Mouse (Mus musculus): ENCODE data around the gene Fcgrt. TPM values are rescaled to one million over a fixed set of nuclear protein-coding genes. Genes with fewer than 3 reads are reported as not detected.
"Not testable (repeated sequence)": the region's sequence is repeated elsewhere in the genome, so short reads cannot be mapped to it uniquely, and the experiment has no call there.

Gene Fcgrt
- total and polyA plus RNA-seq, 3 experiments: 84.8 to 186 (median 154) TPM

DNA sequence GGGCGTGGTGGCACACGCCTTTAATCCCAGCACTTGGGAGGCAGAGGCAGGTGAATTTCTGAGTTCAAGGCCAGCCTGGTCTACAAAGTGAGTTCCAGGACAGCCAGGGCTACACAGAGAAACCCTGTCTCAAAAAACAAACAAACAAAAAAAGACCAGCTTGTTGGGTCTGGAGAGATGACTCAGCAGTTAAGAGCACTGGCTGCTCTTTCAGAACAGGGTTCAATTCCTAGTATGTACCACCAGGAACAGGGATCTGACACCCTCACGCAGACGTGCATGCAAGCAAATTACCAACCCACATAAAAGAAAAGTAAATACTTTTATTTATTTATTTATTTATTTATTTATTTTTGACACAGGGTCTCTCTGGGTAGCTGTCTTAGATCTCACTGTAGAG, 6.4 kb upstream of the Fcgrt start:
- DNase-seq: not testable (repeated sequence)

DNA sequence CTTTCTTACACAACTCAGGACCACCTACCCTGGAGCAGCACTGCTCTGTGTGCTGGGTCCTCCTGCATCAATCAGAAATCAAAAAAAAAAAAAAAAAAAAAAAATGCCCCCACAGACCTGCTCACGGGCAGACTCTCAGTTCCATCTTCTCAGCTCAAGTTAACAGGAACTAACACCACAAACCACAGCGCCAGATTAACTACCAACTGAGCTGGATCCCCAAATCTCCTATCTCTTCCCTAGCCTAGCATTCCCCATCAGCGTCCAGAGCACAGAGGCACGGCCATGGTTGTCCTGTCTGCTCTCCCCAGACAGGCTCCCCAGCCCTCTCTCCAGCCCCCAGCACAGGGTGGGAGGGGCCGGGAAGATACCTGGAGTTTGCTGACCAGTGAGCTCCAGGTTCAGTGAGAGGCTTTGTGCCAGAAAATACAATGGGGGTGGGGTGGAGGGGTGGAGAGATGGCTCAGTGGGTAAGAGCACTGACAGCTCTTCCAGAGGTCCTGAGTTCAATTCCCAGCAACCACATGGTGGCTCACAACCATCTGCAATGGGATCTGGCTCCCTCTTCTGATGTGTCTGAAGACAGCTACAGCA, 3.5 kb upstream of the Fcgrt start:
- DNase-seq: no peak

DNA sequence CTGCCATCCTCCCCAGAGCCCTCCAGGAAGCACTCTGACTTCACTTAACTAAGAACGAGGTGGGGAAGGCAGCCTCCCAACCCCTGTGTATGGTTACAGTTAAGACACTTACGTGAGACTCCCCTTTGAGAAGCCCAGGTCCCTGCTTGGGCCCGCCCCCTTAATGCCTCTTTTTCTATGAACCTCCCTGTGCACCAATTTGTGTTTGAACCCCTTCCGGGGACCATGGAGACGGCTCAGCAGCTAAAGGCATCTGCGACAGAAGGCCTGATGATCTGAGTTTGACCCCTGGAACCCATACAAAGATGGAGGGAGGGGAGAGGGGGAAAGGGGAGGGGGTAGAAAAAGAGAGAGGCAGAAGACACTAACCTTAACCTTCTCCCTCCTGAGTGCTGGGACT, 2.8 kb upstream of the Fcgrt start:
- DNase-seq: no peak

DNA sequence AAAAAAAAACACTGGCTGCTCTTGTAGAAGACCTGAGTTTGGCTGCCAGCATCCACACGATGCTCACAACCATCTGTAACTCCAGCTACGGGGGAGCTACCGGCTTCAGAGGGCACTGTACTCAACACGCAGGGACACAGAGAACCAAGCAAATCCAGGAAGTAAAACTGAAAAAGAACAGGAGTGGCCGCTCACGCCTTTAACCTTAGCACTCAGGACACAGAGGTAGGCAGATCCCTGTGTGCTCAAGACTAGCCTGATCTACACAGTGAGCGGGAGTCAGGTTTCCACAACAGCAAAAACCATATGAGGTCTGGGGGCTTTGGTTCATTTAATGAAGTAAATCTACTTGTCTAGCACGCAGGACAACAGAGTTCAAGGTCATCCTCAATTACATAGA, 1.8 kb upstream of the Fcgrt start:
- no peak for DNase-seq

DNA sequence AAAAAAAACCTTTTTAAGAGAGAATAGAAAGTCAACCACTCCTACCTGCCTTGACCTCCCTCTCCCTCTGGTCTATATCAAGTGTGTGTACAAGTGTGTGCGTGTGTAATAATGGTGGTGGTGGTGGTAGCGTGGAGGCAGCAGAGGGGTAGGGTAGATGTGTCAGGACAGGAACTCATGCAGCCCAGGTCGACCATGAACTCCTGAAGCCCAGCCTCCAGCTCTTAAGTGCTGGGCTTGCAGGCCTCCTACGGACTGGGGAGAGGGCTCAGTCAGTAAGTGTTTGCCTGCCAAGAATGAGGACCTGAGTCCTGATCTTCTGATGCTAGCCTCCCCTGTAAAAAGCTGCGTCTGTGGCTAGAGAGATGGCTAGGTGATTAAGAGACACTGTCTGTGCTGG, 1.3 kb upstream of the Fcgrt start:
- DNase-seq: no peak

DNA sequence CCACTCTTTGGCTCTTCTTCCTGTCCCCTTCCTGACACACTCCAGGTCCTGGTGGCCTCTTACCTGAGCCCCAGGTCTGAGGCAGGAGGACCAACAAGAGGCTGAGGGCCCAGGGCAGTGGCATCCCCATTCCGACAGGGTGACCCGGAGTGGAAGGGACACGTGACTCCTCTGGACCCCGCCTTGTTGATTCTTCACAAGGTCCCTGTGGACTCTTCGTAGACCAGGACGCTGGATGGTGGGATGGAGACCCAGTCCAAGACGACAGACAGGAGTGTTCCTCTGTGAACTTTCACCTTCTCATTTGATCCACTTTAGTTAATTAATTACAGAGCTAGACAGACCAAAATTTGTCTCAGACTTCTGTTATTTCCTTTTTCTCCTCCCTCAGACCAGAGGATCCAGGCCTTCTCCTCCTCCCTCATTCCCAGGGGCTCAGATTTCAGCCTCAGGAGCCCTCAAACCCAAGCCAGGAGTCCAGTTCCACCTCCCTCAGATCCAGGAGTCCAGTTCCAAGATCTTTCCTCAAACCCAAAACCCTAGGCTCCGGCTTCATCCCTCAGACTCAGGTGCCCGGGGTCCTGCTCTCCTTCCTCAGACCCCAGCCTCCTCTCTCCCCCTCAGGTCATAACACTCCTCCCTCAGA, 588 bp downstream of the Fcgrt start:
- DNase-seq: peak; percentile 44

DNA sequence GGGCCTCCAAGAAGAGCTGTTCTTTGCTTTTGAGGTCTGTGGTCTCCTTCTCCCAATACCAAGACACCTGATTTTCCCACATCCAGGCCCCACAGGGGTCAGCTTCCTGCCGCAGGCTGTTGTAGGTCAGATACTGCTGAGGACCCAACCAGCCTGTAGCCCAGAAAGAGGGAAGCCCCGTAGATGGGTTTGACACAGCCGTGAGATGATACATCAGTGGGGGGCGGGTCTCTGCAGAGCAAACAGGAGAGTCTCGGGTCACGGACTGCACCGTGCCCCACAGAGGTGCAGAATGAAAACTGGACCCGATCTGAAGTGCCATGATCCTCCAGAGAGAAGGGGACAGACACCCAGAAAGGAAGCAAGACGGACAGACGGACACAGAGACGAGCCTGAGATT, 1.2 kb downstream of the Fcgrt start:
- no peak for DNase-seq

DNA sequence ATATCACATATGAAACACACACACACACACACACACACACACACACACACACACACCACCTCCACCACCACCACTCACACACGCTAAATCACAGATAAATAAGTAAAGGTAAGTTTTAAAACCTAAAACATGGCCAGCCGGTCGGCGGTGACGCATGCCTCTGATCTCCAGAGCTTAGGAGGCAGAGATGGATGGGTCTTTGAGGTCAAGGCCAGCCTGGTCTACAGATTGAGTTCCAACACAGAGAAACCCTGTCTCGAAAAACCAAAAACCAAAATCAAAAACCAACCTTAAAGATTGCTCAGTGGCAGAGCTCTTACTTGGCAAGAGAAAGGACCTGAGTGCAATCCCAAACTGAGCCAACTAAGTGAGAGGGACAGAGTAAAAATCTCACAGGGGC, 3.6 kb downstream of the Fcgrt start:
- peak; percentile 72 for DNase-seq

DNA sequence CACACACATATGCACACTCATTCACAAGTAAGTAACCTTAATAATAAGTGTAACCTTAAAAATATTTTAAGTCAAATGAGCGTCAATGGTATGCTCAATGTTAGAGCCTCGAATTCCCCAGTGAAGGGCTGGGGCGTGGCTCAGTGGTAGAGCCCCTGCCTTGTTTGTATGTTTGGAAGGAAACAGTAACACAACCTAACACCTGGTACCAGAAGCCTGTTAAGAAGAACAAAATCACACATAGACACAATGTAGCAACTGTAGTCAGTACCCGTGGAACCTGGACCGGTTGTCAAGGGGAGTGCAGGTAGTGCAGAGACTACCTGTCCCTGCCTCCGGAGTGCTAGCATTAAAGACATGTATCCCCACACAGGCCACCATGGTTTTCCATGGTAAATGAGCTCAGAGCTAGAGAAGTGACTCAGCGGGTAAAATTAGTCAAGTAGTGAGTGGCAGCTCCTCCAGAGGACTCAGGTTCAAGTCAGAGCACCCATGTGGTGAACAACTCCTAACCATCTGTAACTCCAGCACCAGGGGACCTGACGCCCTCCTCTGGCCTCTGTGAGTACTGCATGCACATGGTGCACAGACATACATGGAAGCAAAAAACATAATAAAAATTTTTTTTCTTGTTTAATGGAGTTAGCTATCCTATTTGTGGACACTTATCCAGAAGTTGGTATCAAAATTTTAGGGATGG, 5.0 kb downstream of the Fcgrt start:
- DNase-seq: no peak

DNA sequence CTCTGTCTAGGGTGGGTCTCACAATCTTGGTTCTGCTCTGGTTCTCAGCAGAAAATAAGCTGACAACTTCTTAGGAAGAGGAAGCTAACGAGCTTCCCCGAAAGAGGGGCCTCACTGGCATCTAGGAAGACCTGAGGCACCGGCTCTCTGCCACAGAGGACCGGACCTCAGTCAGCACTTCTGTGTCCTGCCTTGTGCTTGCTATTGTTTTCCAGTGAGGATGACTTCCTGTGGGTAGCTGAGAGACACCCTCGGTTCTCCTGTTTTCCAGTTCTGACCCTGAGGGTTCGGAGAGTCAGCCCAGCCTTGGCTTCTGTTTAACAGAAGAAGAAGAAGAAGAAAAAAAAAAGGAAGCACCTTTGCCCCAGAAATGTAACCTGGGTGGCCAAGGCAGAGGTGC, 6.2 kb downstream of the Fcgrt start:
- no peak for DNase-seq

DNA sequence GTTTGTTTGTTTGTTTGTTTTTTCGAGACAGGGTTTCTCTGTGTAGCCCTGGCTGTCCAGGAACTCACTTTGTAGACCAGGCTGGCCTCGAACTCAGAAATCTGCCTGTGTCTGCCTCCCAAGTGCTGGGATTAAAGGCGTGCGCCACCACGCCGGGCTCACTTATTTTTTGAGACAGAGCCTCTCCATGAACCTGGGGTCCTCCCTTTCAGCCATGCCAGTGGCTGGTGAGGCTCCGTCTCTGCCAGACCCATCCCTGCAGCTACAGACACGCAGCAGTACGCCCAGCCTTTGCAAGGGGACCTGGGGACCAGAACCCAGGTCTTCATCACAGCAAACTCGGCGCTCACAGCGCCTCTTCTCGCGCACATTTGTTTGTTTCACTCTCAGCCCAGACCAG, 7.7 kb downstream of the Fcgrt start:
- DNase-seq: not testable (repeated sequence)

DNA sequence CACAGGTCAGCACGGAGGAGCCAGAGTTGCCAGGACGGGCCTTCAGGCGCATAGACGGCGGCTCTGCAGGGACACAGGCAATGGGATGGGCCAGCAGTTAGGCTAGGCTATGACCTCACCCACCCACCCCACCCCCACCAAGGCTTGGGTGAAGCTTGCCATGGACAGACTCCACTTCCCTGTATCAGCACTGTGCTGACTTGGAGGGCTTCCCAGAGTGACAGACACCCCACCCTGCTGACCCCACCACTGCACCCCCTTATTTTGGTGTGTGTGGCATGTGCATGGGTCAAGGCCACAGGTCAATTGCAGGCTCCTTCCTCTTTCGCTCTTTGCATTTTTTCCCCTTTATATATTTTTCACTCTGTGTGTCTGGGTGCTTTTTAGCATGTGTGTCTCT, 8.3 kb downstream of the Fcgrt start:
- no peak for DNase-seq

DNA sequence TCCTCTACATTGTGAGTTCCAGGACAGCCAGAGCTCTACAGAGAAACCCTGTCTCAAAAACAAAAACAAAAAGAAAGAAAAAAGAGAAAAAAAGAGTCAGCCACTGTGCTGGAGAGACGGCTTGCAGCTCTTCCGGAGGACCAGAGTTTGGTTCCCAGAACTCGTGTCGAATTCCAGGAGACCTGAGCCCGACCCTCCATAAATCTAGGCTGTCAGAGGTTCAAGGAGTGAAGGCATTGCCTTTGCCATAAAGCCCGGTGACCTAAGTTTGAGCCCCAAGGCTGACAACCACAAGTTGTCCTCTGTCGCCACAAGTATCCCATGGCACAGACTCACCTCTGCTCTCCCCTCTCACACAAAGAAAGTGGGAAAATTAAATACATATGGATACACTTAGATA, 9.5 kb downstream of the Fcgrt start:
- DNase-seq: no peak

DNA sequence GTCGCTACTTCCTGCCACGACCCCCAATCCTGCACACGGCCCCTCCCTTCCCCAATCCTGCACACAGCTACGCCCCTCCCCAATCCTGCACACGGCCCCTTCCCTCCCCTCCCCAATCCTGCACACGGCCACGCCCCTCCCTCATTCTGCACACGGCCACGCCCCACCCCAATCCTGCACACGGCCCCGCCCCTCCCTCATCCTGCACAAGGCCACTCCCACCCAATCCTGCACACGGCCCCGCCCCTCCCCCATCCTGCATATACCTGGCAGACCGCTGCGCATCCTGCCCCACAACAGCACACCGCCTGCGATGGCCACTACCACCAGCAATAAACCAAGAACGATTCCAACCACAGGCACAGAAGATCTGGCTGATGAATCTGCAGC, 10.1 kb downstream of the Fcgrt start:
- DNase-seq: no peak

DNA sequence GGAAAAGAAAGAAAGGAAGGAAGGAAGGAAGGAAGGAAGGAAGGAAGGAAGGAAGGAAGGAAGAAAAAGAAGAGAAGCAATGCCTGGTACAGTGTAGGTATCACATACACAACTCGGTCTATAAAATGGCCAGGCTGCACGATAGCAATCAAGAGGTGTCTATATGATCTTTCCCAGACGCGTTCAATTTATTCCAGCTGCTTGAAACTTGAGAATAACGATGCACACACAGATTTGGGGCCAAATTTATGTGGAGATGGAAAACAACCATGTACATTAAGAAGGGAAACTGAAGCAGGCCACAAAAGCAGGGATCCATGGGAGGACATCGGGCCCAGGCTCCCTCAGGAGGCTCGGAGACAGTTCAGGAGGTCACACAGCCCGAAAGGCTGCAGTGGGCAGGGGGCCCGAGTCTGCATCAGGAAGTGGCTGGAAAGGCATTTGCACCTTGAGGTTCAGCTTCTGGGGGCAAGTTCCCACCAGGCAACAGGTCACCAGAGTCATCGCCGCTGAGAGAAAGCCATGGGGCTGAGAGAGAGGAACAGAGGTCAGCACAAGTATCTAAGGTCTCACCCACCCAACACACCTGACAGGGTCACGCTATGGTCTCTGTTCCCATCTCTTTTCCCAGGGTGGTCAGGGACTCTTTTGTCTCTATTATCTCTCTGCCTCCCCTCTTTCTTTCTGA, 10.7 kb downstream of the Fcgrt start:
- no peak for DNase-seq

DNA sequence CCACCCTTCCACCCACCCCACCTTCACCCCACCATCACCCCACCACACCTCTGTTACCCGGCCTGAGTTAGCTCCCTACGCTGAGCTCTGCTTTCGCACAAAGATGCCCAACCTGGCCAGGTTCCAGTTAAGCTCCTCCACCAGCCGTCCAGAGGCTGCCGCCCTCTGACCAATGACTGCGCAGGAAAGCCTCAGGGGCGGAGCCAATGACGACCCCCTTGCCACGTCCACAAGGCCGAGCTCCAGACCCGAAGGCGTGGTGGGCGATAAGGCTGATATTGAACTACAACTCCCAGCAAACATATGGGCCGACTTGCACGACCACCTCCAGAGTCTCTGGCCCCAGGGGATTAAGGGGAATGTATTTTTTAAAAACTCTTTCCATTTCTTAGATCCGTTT, 11.6 kb downstream of the Fcgrt start, which contains the start of gene Rcn3:
Gene Rcn3, minus strand, starts transcription at position 174 of the 400 bp plus-strand sequence.
- DNase-seq: peak; percentile 80

DNA sequence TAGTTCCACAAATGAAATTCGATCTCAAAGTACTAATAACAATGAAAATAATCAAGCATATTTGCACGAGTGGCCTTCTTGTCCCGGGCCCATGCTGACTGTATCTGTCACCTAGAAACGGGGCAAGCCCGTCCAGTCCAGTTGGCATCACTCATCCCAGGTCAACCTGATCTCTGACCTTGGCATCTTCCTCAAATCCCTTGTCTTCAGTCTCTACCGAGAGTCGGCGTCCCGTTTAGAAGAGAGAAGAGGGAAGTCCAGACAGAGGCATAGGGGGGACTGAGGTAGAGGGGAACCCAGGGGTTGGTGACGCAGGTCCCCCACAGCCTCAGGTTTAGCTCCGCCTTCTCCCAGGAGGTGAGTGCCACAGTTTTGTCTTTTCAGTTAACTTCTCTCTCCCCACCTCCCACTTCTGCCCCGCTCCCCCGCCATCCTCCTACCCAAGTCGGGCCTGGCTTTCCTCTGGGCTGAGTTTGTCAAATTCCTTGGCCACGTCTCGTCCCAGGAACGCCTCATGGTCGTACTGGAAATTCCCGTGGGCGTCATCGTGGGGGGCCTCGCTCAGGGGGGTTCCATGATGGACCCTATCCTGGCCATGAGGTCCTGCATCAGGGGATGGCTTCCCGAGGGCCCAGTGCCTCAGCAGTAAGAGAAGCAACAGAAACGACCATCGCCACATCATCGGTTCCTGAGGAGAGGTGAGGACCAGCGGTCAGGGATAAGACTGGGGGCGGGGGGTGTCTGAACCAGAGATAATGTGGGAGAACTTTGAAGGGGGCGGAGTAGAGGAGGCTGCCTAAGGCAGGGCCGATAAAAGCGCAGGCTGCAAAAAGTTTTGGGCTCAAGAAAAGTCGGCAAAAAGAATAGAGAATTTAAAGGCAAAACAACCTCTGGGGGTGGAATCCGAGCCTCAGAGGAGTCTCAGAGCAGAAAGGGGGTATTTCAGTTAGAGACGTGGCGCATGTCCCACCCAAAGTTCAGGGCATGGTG, 12.4 kb downstream of the Fcgrt start:
- DNase-seq: no peak

DNA sequence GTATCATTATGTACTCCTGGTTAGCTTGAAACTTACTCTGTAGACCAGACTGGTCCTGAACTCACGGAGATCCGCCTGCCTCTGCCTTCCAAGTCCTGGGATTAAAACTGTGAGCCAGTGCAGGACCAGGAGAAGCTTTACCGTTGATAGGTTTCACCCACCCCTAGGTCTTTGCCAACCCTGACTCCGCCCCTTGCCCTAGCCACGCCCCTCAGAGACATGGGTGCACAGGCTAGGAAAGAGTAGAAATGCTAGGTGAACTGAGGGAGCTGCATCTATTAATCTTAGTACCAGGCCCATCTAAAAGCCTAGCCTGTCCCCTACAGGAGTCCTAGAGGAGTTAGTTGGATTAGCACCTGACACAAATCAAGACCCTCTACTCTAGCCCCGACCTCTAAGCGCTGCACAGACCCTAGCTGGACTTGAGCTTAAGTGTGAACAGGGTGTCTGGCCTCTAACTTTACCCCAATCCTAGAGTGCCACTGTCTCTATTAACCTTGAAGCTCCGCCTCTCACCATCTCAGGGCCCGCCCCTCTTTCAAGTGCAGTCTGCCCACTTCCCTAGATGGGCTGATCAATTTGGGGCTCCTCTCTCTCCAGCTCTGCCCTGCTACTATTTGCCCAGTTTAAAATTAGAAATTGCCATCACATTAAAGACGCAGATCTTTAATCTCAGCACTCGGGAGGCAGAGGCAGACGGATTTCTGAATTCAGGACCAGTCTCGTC, 13.2 kb downstream of the Fcgrt start:
- no peak for DNase-seq

DNA sequence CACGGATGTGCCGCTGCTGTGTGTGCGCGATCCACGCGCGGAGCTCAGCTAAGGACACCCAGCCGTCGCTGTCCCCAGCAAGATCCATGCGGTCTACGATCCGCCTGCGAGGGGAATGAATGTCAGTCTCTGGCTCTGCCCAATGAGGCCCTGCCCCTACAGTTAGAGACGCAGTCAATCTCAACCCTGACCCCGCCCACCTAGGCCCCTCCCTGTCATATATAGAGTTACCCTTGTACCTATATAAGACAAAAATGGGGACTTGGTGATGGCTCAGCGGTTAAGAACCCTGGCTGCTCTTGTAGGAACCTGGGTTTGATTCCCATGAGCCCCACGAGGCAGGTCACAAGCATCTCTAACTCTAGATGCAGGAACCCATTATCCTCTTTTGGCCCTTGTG, 15.1 kb downstream of the Fcgrt start:
- DNase-seq: no peak

DNA sequence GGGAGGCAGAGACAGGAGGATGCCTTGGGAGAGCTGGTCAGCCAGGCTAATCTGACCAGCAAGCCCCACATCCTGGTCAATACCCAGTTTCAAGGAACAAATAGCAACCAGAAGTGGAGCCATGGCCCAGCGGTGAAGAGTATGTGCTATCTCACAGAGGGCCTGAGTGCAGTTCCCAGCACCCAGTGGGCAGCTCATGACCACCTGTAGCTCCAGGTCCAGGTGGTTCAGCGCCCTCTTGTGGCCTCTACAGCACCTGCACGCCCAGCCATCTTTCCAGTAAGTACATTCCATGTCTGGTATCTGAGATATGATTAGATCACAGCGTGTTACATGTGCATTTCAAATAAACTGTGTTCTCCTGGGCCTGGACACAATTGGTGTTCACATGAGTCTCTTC, 17.6 kb downstream of the Fcgrt start:
- no peak for DNase-seq

DNA sequence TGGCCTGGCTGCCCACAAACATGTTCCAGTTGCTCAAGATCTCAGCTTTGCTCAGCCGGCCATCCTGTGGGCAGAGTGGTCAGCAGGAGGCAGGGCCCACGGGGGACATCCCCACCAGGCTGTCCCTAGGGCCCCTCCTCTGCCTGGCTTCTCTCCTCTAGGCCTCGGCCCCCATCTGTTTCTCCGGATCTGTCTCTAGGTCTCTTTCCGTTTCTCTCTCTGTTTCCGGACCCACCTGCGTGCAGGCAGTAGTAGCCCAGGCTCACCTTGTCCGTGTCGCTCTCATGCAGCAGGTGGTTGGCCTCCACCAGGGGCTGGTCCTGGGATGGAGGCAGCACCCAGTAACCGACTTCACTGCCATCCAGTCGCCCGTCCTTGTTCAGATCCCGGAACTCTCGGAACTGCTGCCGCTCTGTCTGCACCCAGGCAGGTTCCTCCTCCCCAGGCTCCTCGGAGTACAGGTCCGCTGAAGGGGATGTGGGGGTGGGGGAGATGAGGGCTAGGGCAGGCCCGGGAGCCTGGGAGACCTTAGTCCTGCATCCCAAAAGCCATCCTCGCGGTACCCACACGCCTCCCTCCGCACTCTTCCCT, 20.3 kb downstream of the Fcgrt start:
- no peak for DNase-seq
